Comparison of ENCODE assay signal across 26 mouse cellular contexts in the genomic region with DNA sequence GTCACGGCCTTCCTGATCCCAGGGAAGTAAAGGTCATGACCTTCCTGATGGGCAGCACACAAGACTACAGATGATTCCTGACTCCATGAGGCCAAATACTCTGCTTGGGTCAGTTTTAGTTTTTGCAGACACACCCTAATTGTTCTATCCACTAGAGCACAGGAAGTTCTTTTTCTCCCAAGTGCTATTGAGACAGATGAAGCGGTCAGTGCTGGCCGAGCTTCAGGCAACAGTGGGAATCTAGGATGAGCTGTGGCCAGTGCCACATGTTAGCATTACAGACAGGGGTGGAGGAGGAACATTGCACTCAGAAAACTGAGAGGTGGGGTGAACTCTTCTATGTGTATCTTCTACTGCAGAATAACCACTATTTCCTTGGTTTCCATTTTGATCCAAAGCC. TPM values are rescaled to one million over a fixed set of nuclear protein-coding genes. Genes with fewer than 3 reads are reported as not detected.
DNase-seq lines count a peak whose midpoint lies in the region; ATAC-seq lines count a peak whose summit lies in the region.
"Had no signal": no experiment of that assay in that cellular context is flagged by ENCODE, and none has a peak within 500 bp of the region (broad histone marks: within the 10 kb centered on the region; RNA-seq: fewer than 3 reads in every experiment).

No protein-coding gene starts in this region.

- WGBS in heart, embryonic 11.5 days (ENCODE audit: insufficient replicate concordance), result 70% methylated on average over 3 of the region's 3 CpGs

- no peak overlapping the region for H3K4me2 ChIP-seq in heart, embryonic 11.5 days
- H3K4me2 ChIP-seq: embryonic facial prominence, embryonic 12.5 days; forebrain, embryonic 15.5 days; heart, embryonic 15.5 days; hindbrain, embryonic 13.5 days had no signal

- no peak overlapping the region for H3K4me3 ChIP-seq in heart, embryonic 11.5 days (ENCODE audit: low read depth, low read length)
- H3K4me3 ChIP-seq: embryonic facial prominence, embryonic 12.5 days; forebrain, embryonic 15.5 days; heart, adult 2 months; heart, embryonic 15.5 days; hindbrain, embryonic 13.5 days had no signal

- H3K4me1 ChIP-seq in heart, embryonic 11.5 days (ENCODE audit: control insufficient read depth, insufficient read depth, low read length), result no peaks in the 10 kb centered on the region
- H3K4me1 ChIP-seq: embryonic facial prominence, embryonic 12.5 days; forebrain, embryonic 15.5 days; heart, embryonic 15.5 days; hindbrain, embryonic 13.5 days had no signal

- H3K27ac ChIP-seq in heart, embryonic 11.5 days (ENCODE audit: low read depth, low read length), result no peak overlapping the region
- H3K27ac ChIP-seq: embryonic facial prominence, embryonic 12.5 days; forebrain, embryonic 15.5 days; heart, adult 2 months; heart, embryonic 15.5 days; hindbrain, embryonic 13.5 days; hindbrain, postnatal 0 days had no signal

- peak; percentile 59 for DNase-seq in gastrocnemius, adult 18-20 months (ENCODE audit: low spot score)
- DNase-seq in gastrocnemius, postnatal 10 days, result no peak
- peak; percentile 40 for DNase-seq in heart, adult 8-10 months (ENCODE audit: low spot score)
- DNase-seq in lung, postnatal 36 days, result peak; percentile 46
- DNase-seq in lung, postnatal 14 days, result no peak
- no peak for DNase-seq in c-Kit-positive CD71-positive TER-119-positive erythroid progenitor cells, embryonic 14.5 days (ENCODE audit: low spot score)
- DNase-seq: adrenal gland, adult 8-10 months; adrenal gland, postnatal 36 days; B cell, adult 2 months; cerebellum, adult 11 months; cerebellum, adult 9-10 months; cerebellum, postnatal 25 days; kidney, adult 11 months had no signal

- H3K36me3 ChIP-seq in heart, embryonic 11.5 days (ENCODE audit: control insufficient read depth, insufficient read depth, low read length), result no peaks in the 10 kb centered on the region
- H3K36me3 ChIP-seq: embryonic facial prominence, embryonic 12.5 days; forebrain, embryonic 15.5 days; G1E; heart, embryonic 15.5 days; hindbrain, embryonic 13.5 days had no signal

- ATAC-seq in heart, embryonic 11.5 days (replicated peaks; ENCODE audit: insufficient number of reproducible peaks, low FRiP score, low TSS enrichment), result no peak
- ATAC-seq: CD4-positive, CD25-positive, alpha-beta regulatory T cell, adult 4 months; forebrain, embryonic 15.5 days; hindbrain, postnatal 0 days had no signal

- H3K27me3 ChIP-seq in heart, embryonic 11.5 days (ENCODE audit: control insufficient read depth, insufficient read depth, low read length), result no peaks in the 10 kb centered on the region
- H3K27me3 ChIP-seq: embryonic facial prominence, embryonic 12.5 days; forebrain, embryonic 15.5 days; heart, embryonic 15.5 days; hindbrain, embryonic 13.5 days had no signal

- H3K9ac ChIP-seq in heart, embryonic 11.5 days (ENCODE audit: low read depth, low read length), result no peak overlapping the region
- H3K9ac ChIP-seq: embryonic facial prominence, embryonic 12.5 days; forebrain, embryonic 15.5 days; heart, embryonic 15.5 days; hindbrain, embryonic 13.5 days had no signal

- no peaks in the 10 kb centered on the region for H3K9me3 ChIP-seq in heart, embryonic 11.5 days (replicated peaks; ENCODE audit: control insufficient read depth, low read length)
- H3K9me3 ChIP-seq: embryonic facial prominence, embryonic 12.5 days; forebrain, embryonic 15.5 days; G1E; heart, embryonic 15.5 days; hindbrain, embryonic 13.5 days had no signal

RNA-seq across cellular contexts. Expression of a gene that starts 4.3 kb away (rescaled TPM):
- total RNA-seq in gastrocnemius, adult 18-20 months (2021), result under 1 TPM in 1 of 2 experiments, not detected in 1; 0.23 TPM
- total RNA-seq in gastrocnemius, postnatal 10 days (2021), result under 1 TPM in 1 of 2 experiments, not detected in 1; 0.16 TPM
- total RNA-seq in heart, adult 8-10 months (2022), result under 1 TPM in 3 of 4 experiments, not detected in 1; 0.17 to 0.31 (median 0.22) TPM
- not detected in 2 replicates for polyA plus RNA-seq in heart, embryonic 11.5 days (2014; fragmentation: Nextera tagmentation; extraction: Ambion mirVana)
- total RNA-seq: hematopoietic stem cell, adult 5-6 weeks; hindbrain, postnatal 0 days had no signal
- polyA plus RNA-seq: cortical plate, adult 2 months; embryonic facial prominence, embryonic 12.5 days; forebrain, embryonic 11.5 days; forebrain, embryonic 15.5 days; G1E; heart, embryonic 15.5 days; hindbrain, embryonic 13.5 days; hindbrain, postnatal 0 days; intestine, embryonic 14.5 days had no signal

RNA-seq across cellular contexts. Expression of a gene that starts 17.3 kb away (rescaled TPM):
- total RNA-seq in gastrocnemius, adult 18-20 months (2021), result not detected
- under 1 TPM in 1 of 2 experiments, not detected in 1; 0.61 TPM for total RNA-seq in gastrocnemius, postnatal 10 days (2021)
- under 1 TPM in 1 of 4 experiments, not detected in 3; 0.29 TPM for total RNA-seq in heart, adult 8-10 months (2022)
- polyA plus RNA-seq in heart, embryonic 11.5 days (2014; fragmentation: Nextera tagmentation; extraction: Ambion mirVana), result not detected in 2 replicates
- total RNA-seq: hindbrain, postnatal 0 days had no signal
- polyA plus RNA-seq: cortical plate, adult 2 months; forebrain, embryonic 11.5 days; forebrain, embryonic 15.5 days had no signal

RNA-seq across cellular contexts. Expression of a gene that starts 52.5 kb away (rescaled TPM):
- total RNA-seq in gastrocnemius, adult 18-20 months (2021), result not detected
- not detected for total RNA-seq in gastrocnemius, postnatal 10 days (2021)
- total RNA-seq in heart, adult 8-10 months (2022), result not detected
- polyA plus RNA-seq in heart, embryonic 11.5 days (2014; fragmentation: Nextera tagmentation; extraction: Ambion mirVana), result not detected in 2 replicates
- total RNA-seq: adrenal gland, adult 8-10 months; adrenal gland, postnatal 36 days; G1E; heart, adult 2 months; hematopoietic stem cell, adult 5-6 weeks; hindbrain, postnatal 0 days had no signal
- polyA plus RNA-seq: CD4-positive, CD25-positive, alpha-beta regulatory T cell, adult 4 months; cortical plate, adult 2 months; embryonic facial prominence, embryonic 12.5 days; forebrain, embryonic 11.5 days; forebrain, embryonic 15.5 days; G1E; heart, adult 2 months; heart, embryonic 15.5 days; hindbrain, embryonic 13.5 days; hindbrain, postnatal 0 days had no signal

Comparison
In these comparisons a context has a peak if more than half of its experiments do, and no peak if none do; other contexts are left out.
1. DNase-seq: peak in gastrocnemius, adult 18-20 months (single experiment), heart, adult 8-10 months (single experiment) and lung, postnatal 36 days (single experiment); none in gastrocnemius, postnatal 10 days (single experiment), lung, postnatal 14 days (single experiment) and c-Kit-positive CD71-positive TER-119-positive erythroid progenitor cells, embryonic 14.5 days (single experiment).